Mouse (Mus musculus): ENCODE results near the gene Zg16.

Gene Zg16

DNA sequence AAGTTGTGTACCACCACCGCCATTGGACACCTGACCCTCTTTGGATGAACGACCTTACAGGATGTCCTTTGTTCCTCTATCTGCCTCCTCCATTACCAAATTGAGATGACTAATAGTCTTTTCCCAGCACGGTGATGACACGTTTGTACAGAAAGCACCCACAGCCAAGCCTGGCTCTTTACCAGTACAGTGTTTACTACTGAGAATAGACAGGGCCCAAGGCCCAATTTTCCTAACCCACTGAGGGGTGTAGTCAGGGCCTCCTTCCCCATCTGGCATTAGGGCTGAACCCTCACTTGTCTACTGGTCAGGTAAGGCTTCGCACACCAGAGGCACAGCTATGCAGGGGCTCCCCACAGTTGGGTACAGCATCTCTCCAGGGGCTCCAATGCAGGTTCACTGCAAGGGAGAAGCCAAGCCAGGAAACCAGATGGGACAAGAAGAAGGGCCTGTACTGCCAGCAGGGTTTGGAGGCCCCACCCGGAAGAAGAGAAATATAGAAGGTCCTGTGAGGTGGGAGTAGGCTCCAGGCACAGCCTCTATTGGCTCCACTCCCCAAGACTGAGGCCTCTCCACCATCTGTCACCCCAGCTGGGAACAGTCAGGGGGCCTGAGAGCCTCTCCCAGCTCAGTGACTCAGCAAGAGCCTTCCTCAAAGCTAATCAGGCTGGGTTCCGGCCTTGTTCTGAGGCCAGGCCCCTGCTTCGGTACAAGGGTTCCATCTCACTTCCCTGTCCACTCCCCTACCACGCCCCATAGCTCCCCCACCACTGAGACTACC lies 78.7 kb downstream of the Zg16 start:
- peak in 1 of 2 experiments; percentile 41 for DNase-seq (ENCODE audit: low spot score in 2 of 2)

DNA sequence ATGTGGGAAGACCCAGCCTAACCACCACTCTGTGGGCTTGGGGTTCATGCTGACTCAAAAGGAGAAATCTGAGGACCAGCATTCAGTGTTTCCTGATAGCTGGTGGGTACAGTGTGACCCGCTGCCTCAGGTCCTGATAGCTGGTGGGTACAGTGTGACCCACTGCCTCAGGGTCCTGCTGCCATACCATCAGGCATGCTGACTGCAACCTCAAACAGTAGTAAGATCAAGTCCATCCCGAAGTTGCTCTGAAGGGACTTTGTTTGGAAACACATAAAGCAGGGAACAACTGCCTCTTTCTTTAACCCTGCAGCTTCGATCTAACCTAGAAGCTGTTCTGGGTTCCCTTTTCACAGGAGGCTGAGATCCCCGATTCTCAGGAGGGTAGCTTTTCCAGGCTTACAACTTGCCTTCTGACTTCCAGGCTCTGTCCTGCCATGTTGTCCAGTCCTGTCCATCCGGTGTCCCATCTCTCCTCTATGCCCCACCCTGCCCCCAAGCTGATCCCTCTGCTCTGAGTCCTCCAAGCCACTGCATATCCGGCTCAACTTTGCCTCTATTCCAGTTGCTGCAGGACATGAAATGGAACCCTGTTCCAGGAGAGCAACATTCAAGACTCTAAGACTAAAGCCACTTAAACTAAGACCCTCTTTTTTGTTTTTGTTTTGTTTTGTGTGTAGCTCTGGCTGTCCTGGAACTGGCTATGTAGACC lies 79.7 kb downstream of the Zg16 start:
- DNase-seq (ENCODE audit: low spot score in 2 of 2) = no peak

- DNase-seq (ENCODE audit: low spot score in 2 of 2) = no peak
Measured at GRCm38 (mm10) chr7:127004122-127004875, 82.8 kb downstream of the Zg16 start.

- DNase-seq (ENCODE audit: low spot score in 2 of 2) = no peak
Measured at GRCm38 (mm10) chr7:127003620-127004019, 83.5 kb downstream of the Zg16 start.

Data from spleen, postnatal 14 days (tissue).